Mouse (Mus musculus): Measurements from ENCODE around the gene Dcaf10. TPM values are rescaled to one million over a fixed set of nuclear protein-coding genes. Genes with fewer than 3 reads are reported as not detected.
"Not testable (repeated sequence)": the region's sequence is repeated elsewhere in the genome, so short reads cannot be mapped to it uniquely, and the experiment has no call there.

Dcaf10 gene
- 10 to 100 TPM; 16.4 to 16.9 TPM for total RNA-seq (2021)
- long read RNA-seq, full-length matches to known transcripts: 12 of 16 reads
- long read RNA-seq, partial matches to known transcripts: 2 of 16 reads
- long read RNA-seq, other reads (novel, unspliced or antisense): 2 of 16 reads

DNA sequence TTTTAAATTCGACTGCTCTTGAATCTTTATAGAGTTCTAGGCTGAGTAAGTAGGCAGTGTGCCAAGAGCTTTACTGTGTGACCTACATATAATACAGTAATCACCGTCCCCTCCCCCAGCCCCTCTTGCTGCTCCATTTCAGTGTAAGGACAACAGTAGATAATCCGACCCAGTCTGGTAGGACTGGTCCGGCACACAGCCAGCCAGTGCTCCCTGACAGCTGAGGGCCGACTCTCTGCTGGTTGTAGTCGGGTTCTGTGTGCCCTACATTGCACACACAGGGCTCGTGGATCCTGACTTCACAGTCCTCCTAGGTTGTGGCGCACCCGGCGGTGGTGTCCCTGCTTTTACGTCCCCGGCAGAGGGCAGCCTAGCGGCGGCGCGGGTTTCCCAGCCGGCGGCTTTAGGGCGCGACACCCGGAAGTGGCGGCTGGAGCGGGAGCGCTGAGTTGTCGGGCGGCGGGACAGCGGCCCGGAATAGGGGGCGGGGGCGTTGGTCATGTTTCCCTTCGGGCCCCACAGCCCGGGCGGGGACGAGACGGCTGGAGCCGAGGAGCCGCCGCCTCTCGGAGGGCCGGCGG lies at the start of gene Dcaf10:
TSS of gene Dcaf10 (plus strand) at position 433 of the 581 bp plus-strand sequence.
- peak; percentile 88 to 93 for DNase-seq (ENCODE audit: low spot score in 2 of 2)

DNA sequence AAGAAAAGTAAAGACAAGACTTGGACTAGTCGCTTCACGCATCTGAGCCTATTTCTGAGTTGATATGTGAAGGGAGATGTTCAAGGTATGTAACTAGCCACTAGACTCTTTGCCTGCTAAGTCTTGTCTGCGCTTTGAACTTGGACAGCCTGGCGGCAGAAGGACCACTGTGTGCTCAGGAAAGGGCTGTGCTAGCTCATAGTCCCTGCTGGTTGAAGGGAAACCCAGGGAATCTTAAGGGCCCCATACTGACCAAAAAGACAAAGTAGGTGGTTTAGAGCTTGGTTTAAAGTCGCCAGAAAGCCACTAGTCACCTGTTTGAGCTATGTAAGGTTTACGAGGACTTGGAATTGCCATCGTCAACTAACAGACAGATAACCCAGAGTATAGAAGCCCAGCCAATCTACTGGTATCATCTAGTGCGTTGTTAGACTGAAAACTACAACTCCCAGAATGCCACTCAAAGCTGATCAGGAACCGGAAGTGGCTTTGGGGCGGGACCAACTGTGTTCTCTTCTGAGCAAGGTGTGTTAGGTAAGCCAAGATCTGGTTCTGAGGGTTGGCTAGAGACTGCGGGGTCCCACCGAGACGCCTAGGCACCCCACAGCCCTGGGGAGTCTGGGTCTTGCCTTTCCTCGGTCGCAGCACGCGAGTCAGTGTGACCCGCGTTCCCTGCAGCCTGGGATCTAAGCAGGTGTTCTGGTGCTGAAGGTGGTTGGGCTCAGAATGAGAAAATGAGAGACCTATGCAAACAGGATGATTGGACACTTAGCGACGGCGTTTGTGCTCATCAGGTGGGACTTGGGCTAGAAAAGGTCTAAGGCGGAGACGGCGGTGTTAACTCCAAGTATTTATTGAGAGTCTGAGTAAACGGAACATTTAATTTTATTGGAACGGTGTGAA lies 45.0 kb upstream of the Dcaf10 start, which contains the start of gene Trmt10b:
TSS of gene Trmt10b (plus strand) at position 466 of the 903 bp plus-strand sequence.
- peak; percentile 50 to 84 for DNase-seq (ENCODE audit: low spot score in 2 of 2)

DNA sequence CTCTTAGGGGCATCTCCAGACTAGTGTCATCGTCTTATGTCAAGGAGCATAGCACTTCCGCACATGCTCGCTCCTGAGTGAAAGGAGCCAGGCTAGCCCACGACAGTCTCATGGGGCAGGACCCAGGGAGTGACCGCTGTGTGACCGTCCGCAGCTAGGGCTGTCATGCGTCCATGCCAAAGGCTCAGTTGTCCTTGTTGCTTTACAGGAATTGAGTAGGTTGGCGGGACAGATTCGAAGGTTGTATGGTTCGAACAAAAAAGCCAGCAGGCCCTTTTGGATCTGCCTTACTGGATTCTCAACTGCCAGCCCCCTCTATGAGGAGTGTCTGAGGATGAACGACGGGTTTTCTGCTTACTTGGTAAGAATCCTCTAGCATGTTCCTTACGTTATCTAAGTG lies 36.4 kb upstream of the Dcaf10 start:
- no peak for DNase-seq (ENCODE audit: low spot score in 2 of 2)

DNA sequence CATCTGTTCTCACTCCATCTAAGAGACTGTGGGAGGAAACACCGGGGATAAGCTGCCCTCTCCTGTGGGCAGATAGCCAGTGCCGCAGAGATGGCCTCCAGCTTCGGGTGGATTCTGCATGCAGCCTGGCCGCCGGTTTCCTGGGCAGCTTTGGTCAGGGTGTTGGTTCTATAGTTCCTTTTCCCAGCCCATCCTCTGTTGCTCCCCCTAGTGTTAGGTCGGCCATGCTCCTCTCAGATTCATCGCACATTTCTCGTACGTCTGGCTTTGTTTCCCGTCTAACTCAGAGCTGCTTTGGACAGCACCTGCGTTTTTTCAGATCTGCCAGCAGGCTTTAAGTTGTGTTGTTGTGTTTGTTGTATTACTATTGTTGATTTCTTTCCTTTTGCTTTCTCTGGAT lies 33.9 kb upstream of the Dcaf10 start:
- peak in 1 of 2 experiments; percentile 17 for DNase-seq (ENCODE audit: low spot score in 2 of 2)

DNA sequence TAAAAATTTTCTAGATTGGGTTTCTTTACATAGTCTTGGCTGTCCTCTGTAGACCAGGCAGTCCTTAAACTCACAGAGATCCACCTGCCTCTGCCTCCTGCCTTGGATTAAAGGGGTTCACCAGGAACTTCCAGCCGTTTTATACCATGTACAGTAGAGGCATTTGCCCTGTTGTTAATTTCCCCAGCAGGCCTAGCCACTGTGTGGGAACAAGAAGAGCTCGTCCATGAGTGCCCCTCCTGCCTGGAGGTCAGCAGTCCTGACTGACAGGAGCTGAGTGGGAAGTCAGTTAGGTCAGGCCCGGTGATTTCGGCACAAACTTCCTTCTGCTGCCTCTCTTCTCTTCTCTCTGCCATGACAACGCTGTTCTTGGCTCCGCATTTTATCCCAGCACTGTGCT lies 33.3 kb upstream of the Dcaf10 start:
- no peak for DNase-seq (ENCODE audit: low spot score in 2 of 2)

DNA sequence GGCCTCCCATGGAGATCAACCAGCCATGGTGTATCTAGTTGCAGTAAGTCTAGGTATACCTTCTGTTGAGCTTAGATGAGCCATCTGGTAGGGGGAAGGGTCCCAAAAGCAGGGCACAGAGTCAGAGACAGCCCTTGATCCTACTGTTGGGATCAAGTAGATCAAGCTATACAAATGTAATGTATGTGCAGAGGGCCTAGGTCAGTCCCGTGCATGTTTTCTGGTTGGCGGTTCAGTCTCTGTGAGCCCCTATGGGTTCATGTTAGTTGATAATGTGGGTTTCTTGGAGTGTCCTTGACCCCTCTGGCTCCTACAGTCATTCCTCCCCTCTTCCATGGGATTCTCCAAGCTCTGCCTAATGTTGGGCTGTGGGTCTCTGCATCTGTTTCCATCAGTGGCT lies 30.8 kb upstream of the Dcaf10 start:
- no peak for DNase-seq (ENCODE audit: low spot score in 2 of 2)

DNA sequence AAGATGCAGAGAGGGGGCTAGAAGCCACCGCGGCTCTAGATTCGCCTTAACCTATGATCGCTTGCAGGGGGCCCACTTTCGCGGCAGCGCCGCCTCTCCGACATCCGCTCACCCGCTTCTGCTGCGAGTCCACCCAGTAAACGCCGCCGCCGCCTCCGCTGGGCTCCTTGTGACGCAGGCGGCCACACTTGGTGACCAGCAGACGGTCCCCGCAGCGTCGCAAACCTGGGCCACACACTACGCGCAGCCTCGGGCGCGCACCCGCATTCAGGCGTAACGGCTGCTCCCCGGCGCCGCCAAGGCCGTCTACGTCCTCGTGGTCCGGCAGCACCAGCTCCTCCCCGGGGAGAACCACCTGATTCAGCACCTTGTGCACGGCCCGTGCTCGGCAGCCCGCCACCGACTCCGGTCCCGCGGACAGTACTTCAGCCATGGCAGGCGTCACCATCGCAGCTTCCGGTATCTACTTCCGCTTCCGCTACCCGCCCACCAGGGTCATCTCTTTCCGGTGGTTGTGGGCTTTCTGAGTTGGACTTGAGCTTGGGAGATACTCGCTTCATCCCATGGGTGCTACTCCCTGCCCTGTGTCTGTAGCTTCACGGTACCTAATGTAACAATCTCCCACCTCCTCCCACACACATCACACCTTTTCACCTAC lies 21.6 kb upstream of the Dcaf10 start:
- peak; percentile 82 to 88 for DNase-seq (ENCODE audit: low spot score in 2 of 2)

DNA sequence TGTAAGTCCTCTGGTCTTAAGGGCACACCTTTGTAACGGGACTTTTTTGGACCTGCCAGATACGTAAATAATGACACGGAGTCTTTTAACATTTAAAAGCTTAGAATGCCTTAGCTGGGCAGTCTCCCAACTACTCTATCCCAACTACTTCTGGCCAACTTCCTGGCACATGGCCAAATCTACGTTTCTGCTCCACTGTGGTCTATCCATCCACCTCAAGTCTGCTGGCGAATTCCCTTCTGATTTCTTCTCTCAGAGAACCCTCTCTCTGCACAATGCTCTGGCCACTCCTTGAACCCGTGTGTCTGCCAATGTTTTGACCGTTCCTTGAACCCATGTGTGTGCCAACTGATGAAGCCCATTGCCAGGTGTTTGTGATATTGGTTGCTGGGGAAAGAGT lies 10.8 kb upstream of the Dcaf10 start:
- DNase-seq (ENCODE audit: low spot score in 2 of 2): no peak

DNA sequence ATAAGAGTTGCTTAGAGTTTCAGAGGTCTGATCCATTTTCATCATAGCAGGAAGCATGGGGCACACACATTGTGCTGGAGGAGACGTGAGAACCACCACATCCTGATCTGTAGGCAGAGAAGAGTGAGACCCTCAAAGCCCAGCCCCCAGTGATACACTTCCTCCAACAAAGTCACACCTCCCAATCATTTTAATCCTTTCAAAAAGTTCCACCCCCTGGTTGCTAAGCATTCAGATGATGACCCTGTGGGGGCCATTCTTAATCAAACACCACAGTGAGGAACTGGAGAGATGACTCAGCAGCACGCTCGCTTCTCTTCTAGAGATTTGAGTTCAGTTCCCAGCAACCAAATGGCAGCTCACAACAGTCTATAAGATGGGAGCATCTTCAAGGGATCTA lies 9.4 kb upstream of the Dcaf10 start:
- DNase-seq (ENCODE audit: low spot score in 2 of 2): no peak

DNA sequence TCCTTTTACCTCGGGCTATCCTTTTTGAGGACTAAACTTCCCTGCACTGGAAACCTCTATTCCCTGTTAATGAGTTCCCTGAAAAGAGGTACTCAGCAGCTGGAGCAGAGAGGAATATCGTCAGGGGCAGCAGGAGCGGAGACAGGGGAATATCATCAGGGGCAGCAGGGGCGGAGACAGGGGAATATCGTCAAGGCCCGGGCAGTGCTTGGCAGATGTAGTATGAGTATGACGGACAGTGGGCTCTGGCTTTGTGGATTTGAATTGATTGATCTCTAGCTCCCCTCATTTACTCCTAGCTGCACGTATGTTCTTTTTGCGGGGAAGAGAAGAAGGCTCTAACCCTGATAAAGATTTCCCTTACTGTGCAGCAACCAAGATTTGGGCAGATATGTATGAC lies 675 bp upstream of the Dcaf10 start:
- DNase-seq (ENCODE audit: low spot score in 2 of 2): no peak

DNA sequence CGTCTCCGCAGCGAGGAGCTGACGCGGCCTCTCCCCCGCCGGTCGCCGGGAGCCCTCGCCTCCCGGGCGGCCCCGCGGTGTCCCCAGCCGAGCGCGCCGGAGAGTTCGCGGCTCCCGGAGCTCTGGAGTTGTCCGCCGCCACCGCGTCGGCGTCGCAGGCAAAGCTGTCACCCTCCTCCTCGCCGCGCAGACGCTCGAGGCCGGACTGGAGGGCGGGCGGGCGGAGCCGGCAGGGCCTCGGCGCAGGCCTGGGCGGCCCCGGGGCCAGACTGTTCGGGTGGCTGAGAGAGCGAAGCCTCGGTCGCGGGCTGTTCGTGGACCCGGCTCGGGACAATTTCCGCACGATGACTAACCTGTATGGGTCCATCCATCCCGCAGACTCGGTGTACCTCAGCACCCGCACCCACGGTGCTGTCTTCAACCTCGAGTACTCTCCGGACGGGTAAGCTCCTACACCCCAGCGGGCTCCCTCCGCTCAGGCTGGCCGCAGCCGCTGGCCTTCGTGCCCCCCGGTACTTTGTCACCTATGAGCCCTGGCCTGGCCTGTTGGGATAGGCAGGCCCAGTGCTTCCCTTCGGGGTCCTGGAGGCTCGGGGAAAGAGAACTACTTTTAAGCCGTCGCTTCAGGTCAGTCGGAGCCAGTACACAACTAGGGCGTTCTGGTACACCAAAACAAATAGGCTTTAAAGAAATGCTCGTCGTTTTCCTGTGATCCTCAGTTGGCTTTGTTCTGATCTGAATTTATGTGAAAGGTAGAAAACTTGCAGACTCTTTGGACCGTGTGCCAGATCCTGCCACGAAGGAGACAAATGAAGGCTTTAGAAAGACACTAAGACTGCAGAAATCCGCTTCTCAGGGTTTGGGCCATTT lies 620 bp downstream of the Dcaf10 start, which contains the start of gene Exosc3:
TSS of gene Exosc3 (minus strand) at position 447 of the 870 bp plus-strand sequence.
- peak; percentile 6 to 32 for DNase-seq (ENCODE audit: low spot score in 2 of 2)

DNA sequence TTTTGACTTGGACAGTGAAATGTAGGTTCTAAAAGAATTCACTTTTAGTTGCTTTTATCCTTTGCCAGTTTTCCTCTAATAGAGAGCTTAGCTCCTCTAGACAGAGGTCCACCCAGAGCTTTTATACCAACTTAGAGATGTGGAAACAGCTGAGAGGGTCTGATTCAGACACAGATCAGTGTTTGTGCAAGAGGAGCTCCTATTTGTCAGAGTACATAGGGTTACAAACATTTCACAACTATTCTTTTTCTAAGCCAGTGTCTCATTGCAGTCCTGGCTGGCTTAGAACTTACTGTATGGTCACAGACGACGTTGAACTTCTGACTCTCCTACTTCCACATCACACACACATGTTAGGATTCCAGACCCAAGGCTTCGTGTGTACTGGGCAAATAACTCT lies 14.8 kb downstream of the Dcaf10 start:
- no peak for DNase-seq (ENCODE audit: low spot score in 2 of 2)

DNA sequence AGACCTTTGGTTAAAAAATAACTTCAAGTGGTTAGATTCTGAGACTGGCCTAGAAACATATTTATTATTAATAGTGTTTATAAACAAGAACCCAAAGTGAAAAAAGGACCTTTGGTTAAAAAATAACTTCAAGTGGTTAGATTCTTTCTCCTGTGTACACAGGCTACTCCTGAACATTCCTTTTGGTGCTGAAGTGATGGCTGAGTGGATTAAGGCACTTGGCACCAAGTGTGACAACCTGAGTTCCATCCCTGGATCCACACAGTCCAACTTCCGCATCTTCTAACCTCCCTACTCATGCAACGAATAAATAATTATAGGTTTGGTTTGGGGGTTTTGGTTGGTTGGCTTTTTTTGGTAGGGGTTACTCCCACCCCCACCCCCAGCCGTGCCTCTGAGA lies 29.4 kb downstream of the Dcaf10 start:
- DNase-seq (ENCODE audit: low spot score in 2 of 2): no peak

DNA sequence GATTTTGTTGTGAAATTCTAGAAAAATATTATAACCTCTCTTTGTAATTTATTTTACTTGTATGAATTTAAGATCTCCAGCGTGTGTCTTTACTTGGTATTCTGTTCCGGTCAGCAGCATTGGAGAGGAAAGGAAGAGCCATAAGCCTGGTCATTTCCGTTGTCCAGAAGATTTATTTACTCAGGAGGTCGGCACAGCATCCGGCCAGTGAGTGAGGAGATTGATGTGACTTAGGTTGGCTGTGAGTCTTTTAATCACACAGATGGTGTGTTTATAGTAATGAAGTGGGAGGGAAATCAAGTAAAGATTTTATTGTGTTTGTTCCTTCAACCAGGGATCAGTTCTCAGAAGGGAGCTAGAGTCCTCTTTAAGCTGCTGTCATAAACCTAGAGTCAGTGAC lies 33.0 kb downstream of the Dcaf10 start:
- DNase-seq (ENCODE audit: low spot score in 2 of 2): no peak

DNA sequence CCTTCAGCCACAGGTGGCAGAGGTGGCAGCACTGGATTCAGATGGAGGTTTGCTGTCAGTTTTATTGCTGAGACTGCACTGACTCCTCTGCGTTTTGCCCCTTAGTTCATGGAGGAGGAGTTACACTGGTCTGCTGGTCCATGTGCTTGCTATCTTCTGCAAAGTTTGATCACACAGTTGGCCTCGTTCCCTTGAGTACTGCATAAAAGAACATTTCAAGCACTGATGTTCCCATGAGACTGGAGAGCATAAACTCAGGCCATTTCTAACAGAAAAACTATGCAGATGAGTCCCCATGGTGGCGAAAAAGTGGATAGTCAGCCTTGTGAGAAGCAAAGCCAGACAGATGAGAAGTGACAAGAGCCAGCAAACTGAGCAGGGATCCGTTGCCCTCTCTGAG lies 34.7 kb downstream of the Dcaf10 start:
- DNase-seq (ENCODE audit: low spot score in 2 of 2): no peak

DNA sequence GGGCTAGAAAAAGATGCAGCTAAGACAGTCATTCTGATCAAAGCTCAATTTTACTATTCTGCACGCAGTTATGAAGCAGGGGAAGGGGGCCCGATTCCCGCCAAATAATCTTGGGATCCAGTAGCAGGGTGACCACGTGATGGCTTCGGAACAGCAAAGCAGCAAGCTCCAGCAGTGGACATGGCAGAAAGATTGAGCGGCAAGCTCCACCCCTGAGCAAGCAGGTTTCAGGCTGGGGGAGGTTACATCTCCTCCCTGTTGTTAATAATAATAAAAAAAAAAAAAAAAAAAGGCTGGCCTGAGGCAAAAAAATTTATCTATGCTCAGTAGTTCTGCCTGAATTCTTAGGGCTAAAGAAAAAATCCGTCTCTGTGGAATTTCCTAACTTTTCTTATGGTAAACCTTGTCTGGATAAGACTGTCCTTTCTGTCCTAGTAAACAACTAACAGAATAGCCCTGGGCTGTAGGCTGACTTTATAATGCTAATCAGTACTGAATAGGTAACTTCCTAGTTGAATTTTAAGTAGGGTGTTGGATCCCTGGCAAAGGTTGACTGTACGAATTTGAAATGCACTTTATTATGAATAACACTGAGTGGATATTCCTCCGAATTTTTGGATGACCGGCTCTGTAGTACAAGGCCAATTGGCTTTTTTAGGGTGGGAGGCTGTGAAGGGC lies 39.1 kb downstream of the Dcaf10 start:
- DNase-seq (ENCODE audit: low spot score in 2 of 2): not testable (repeated sequence)

DNA sequence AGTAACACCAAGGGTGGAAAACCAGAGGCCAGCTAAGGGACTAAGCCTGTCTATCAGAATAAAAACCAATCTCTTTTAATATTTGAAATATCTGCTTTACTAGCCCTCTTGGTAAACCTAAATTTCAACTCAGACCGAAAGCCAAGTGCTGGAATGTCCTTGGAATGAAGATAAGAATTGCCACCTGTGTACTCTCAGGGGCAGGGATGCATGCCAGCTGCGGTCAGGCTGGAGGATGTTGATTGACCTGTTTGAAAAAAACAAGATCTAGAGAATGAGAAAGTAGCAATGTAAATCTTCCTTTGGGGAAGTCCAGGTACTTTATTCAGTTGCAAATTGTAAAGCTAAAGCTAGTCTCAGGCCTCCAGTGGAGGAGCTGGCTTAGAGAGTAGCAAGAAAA lies 40.2 kb downstream of the Dcaf10 start:
- DNase-seq (ENCODE audit: low spot score in 2 of 2): not testable (repeated sequence)

DNA sequence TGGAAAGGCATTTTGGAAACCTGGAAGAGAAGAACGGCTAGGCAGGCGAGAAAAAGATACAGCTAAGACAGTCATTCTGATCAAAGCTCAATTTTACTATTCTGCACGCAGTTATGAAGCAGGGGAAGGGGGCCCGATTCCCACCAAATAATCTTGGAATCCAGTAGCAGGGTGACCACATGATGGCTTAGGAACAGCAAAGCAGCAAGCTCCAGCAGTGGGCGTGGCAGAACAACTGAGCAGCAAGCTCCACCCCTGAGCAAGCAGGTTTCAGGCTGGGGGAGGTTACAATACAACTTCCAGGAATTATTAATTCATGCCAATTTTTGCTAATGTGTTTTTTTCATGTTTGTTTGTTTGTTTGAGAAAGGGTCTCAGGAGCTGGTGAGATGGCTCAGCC lies 45.4 kb downstream of the Dcaf10 start:
- not testable (repeated sequence) for DNase-seq (ENCODE audit: low spot score in 2 of 2)

DNA sequence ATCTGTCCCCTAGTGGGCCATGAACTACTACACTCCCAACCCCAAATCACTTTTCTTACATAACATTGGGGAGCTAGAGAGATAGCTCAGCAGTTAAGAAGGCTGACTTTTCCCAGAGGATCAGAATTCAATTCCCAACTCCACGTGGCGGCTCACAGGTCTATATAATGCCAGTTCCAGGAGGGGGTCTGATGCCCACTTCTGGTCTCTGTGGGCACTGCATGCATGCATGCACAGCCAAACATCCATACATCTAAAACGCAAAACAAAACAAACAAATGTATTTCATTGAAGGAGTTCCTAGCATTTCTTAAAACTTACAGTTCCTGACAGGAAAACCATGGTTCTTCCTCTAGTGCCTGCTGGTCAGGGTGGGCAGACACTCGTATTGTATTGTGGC lies 50.2 kb downstream of the Dcaf10 start:
- DNase-seq (ENCODE audit: low spot score in 2 of 2): no peak

DNA sequence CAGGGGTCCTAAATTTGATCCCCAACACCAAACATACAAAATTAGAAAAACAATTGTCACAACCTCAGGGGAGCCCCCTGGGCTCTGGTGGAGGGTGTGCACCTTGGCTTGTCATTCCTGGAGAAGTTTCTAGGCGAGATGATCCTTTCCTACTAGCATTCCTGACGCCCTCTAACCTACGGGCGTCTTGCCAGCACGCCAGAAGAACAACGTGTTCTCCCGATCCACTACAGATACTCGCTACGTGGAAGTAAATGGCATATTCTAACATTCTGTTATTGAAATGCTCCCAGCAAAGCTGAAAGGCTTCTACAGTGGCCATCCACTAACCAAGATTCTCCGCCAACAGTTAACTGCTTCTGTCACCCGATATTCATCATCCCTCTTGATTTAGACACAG lies 50.7 kb downstream of the Dcaf10 start:
- no peak for DNase-seq (ENCODE audit: low spot score in 2 of 2)

Measured in layer of hippocampus, adult 18-20 months (tissue).